Mouse (Mus musculus) liver, adult 2 months (tissue): ENCODE results near the gene Golt1a. TPM values are rescaled to one million over a fixed set of nuclear protein-coding genes. Genes with fewer than 3 reads are reported as not detected.

Experiments
- DNase-seq: peaks from one replicate; pipeline ENCODE4 v3.0.0-alpha.2; 2011; ENCODE audit warnings: low read depth, low spot score; ENCODE audit errors: extremely low read depth
- H3K27ac ChIP-seq: fragments of 200-500 bp; replicated peaks from 2 replicates; pipeline ENCODE4 v1.5.1; 2012; ENCODE audit warnings: low read depth, mild to moderate bottlenecking, control low read depth, inconsistent platforms, low read length; ENCODE audit not compliant: insufficient read depth
- H3K27me3 ChIP-seq: fragments of 200-500 bp; 2 replicates; pipeline ENCODE4 v1.6.1; 2012; ENCODE audit warnings: mild to moderate bottlenecking, moderate library complexity, low read length, inconsistent platforms; ENCODE audit not compliant: control insufficient read depth, insufficient read depth
- H3K36me3 ChIP-seq: fragments of 200-500 bp; 2 replicates; pipeline ENCODE4 v1.6.1; 2012; ENCODE audit warnings: low read length, inconsistent platforms; ENCODE audit not compliant: control insufficient read depth, insufficient read depth
- H3K4me1 ChIP-seq: fragments of 200-500 bp; 2 replicates; pipeline ENCODE4 v1.6.1; 2011; ENCODE audit warnings: low read length; ENCODE audit not compliant: control insufficient read depth, insufficient read depth
- H3K4me3 ChIP-seq: fragments of 200-500 bp; 2 replicates; pipeline ENCODE4 v1.5.1; 2011; ENCODE audit warnings: low read depth, mild to moderate bottlenecking, control low read depth, low read length, moderate library complexity; ENCODE audit not compliant: insufficient read depth
- H3K79me2 ChIP-seq: fragments of 200-500 bp; 2 replicates; pipeline ENCODE4 v1.6.1; 2012; ENCODE audit warnings: inconsistent platforms, mild to moderate bottlenecking, low read length, moderate library complexity; ENCODE audit not compliant: control insufficient read depth, insufficient read depth
- H3K9ac ChIP-seq: fragments of 200-500 bp; 2 replicates; pipeline ENCODE4 v1.6.1; 2012; ENCODE audit warnings: low read depth, mild to moderate bottlenecking, control low read depth, inconsistent platforms, low read length
- CTCF ChIP-seq: fragments of 200-500 bp; IDR thresholded peaks from 2 replicates; pipeline ENCODE4 v1.5.1; 2011; ENCODE audit warnings: low read depth, low read length, control low read depth
- POLR2A ChIP-seq: fragments of 200-500 bp; IDR thresholded peaks from 2 replicates; pipeline ENCODE4 v1.6.1; 2011; ENCODE audit warnings: low read length, control low read depth; ENCODE audit not compliant: insufficient read depth; ENCODE audit errors: extremely low read depth
- WGBS: fragments of 180-500 bp; shearing (Covaris S2); methylation state at CpG from one replicate; pipeline ENCODE4 v1.1.7; 2018; 5-methylcytosine and 5-hydroxymethylcytosine counted together
- polyA plus RNA-seq: library from polyadenylated mRNA; depleted of rRNA; stranded (reverse); fragments of >200 nt; gene quantifications from 2 replicates; pipeline ENCODE4 v1.2.3, GENCODE M21; 2012
- total RNA-seq: library from RNA; depleted of rRNA; stranded (reverse); fragments of >200 nt; gene quantifications from 2 replicates; pipeline ENCODE4 v1.2.3, GENCODE M21; 2014

Gene Golt1a
- total and polyA plus RNA-seq, 2 experiments, result 11.4 to 16.1 TPM

DNA sequence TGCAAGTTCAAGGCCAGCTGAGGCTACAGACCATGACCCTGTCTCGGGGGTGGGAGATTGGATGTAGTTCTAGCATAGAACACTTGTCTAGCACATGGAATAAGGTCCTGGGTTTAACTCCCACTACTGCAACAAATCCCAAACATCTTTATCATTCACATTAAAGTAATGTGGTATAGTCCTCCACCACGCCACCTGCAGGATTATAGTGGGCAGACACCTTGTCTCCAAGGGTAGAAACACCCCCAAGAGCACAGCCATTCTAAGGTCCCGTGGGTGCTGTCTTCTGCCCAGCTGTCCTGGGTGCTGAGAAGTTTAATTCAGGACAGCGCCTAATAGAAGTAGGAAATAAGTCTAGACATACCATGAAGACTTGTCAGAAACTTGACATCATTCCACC, 7.0 kb downstream of the Golt1a start:
- Histone ChIP-seq H3K27ac (no peak overlapping the region), H3K79me2 (no peaks in the 10 kb centered on the region), H3K27me3 (no peaks in the 10 kb centered on the region), H3K4me3 (no peak overlapping the region), H3K4me1 (no peaks in the 10 kb centered on the region), H3K36me3 (no peaks in the 10 kb centered on the region), H3K9ac (no peak overlapping the region)
- TF ChIP-seq CTCF (no peak), POLR2A (no peak)
- no peak for DNase-seq
- 83% methylated on average over 4 of the region's 4 CpGs for whole genome bisulfite sequencing

DNA sequence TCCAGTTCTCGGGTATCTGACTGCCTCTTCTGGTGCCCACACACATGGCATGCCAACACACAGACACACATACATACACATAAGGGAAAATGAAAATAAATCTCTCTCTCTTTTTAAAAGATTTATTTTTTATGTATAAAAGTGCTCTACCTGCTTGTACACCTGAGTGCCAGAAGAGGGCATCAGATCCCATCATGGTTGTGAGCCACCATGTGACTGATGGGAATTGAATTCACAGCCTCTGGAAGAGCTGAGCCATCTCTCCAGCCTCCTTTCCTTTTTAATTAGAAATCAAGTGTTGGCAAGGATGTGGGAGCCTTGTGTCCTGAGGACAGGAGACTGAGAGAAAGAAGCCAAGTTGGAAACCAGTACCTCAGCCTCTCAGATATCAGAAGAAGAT, 7.5 kb downstream of the Golt1a start:
- H3K79me2 ChIP-seq, result no peaks in the 10 kb centered on the region
- H3K27ac ChIP-seq, result no peak overlapping the region
- no peaks in the 10 kb centered on the region for H3K36me3 ChIP-seq
- DNase-seq, result peak; percentile 41
- WGBS, result 90% methylated on average over 1 of the region's 1 CpGs
- H3K9ac ChIP-seq, result no peak overlapping the region
- H3K4me1 ChIP-seq, result no peaks in the 10 kb centered on the region
- TF ChIP-seq CTCF (peak; percentile 34; the same call in 1 of the 2 replicates), POLR2A (no peak)
- no peaks in the 10 kb centered on the region for H3K27me3 ChIP-seq
- H3K4me3 ChIP-seq, result no peak overlapping the region

DNA sequence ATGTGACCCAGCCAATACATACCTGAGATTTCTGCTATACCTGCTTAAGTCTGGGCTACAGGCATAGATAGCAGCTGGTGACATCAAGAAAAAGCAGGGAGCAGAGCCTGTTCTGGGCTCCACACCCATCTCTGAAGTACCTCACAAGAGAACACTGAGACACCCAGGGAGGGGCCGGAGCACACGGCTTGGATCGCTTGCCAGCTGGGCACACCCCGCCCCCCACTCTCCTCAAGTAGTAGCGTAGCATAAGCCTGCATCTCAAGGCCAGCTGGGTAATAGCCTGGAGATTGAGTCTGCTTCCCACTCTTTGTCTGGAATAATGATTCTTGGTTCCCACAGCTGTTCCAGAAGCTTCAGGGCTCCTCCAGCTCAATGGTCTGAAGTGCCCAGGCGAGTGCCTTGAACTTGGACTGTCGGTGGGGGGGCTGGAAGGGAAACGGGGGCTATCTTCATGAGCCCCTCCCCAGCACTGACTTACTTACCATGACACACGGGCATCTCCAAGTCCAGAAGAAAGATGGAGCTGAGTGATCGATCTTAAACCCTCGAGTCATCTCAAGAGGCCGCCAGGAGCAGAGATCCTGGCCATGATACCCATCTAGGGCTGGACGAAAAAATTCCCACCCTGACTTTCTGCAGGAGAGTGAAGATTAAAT, 11.8 kb downstream of the Golt1a start, which contains the start of gene Kiss1:
Gene Kiss1, plus strand, starts transcription at position 609 of the 659 bp plus-strand sequence.
- no peaks in the 10 kb centered on the region for H3K79me2 ChIP-seq
- DNase-seq, result no peak
- H3K9ac ChIP-seq, result no peak within 1 kb of the TSS
- no peak within 1 kb of the TSS for H3K4me3 ChIP-seq
- no peak within 1 kb of the TSS for H3K27ac ChIP-seq
- 93% methylated on average over 13 of the region's 13 CpGs for WGBS
- TF ChIP-seq CTCF, result no peak
- no peaks in the 10 kb centered on the region for H3K27me3 ChIP-seq
- no peaks in the 10 kb centered on the region for H3K36me3 ChIP-seq
- no peaks in the 10 kb centered on the region for H3K4me1 ChIP-seq

DNA sequence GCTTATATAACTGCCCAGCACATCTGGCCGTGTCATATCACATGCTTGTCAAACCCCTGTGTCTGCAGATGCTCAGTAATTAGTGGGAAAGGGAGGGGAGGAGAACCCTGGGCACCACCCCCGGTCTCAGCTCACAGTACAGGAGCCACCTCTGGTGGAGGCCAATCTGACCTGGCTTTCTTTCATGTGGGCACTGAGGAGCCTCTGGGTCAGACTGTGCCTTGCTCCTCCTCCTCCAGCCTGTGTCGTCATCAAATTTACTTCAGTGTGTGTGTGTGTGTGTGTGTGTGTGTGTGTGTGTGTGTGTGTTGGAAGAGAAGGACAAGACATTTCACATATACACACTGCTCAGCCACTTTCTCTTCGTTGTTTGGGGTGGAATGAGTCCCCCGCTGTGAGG, 13.7 kb downstream of the Golt1a start:
- Histone ChIP-seq H3K4me1 (peaks cover 5% of the 10 kb centered on the region; the same call in 1 of the 2 replicates), H3K36me3 (no peaks in the 10 kb centered on the region), H3K27ac (no peak overlapping the region), H3K4me3 (no peak overlapping the region), H3K27me3 (no peaks in the 10 kb centered on the region), H3K79me2 (no peaks in the 10 kb centered on the region), H3K9ac (no peak overlapping the region)
- 50% methylated on average over 5 of the region's 5 CpGs for WGBS
- DNase-seq, result no peak
- TF ChIP-seq POLR2A (no peak), CTCF (no peak)

DNA sequence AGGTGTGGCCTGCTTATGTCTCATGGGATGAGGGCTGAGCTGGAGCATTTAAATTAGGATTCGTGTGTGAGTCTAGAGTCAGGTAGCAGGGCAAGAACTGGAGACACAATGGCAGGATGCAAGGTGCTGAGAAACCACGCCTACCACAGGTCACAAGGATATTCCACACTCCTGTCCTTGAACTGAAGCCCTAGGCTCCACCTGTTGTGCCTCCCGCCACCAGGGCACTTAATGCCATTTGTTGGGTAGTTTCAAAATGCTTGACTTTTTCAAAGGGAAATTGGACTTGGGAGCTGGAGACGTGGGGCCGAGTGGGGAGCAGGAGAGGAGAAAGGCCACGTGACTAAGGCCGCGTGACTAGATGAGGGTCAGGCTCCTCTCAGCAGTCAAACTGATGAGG, 16.4 kb downstream of the Golt1a start:
- H3K27ac ChIP-seq, result no peak overlapping the region
- no peaks in the 10 kb centered on the region for H3K36me3 ChIP-seq
- H3K79me2 ChIP-seq, result no peaks in the 10 kb centered on the region
- peaks cover 14% of the 10 kb centered on the region for H3K4me1 ChIP-seq
- no peak for DNase-seq
- H3K27me3 ChIP-seq, result no peaks in the 10 kb centered on the region
- no peak for TF ChIP-seq POLR2A
- no peak for TF ChIP-seq CTCF
- no peak overlapping the region for H3K9ac ChIP-seq
- whole genome bisulfite sequencing, result 87% methylated on average over 8 of the region's 8 CpGs
- H3K4me3 ChIP-seq, result no peak overlapping the region

DNA sequence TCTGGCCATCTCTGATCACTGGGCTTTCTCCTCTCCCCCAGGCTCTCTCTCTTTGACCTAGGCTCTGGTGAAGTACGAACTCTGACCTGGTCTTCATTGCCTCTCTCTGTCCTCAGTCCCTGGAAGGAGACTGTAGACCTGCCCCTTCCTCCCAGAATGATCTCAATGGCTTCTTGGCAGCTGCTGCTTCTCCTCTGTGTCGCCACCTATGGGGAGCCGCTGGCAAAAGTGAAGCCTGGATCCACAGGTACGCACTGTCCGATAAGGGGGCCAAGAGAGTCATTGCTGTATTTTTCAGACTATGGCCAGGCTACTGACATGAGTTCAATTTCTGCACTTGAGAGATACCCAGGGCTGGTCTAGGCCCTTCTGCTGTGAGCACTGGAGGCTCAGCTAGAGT, 17.5 kb downstream of the Golt1a start:
- H3K4me1 ChIP-seq, result peaks cover 14% of the 10 kb centered on the region
- 73% methylated on average over 5 of the region's 5 CpGs for WGBS
- TF ChIP-seq POLR2A (no peak), CTCF (0 out of 2 replicates have a peak, but pooled peaks have one; percentile 7)
- no peak for DNase-seq
- H3K27me3 ChIP-seq, result no peaks in the 10 kb centered on the region
- no peak overlapping the region for H3K27ac ChIP-seq
- no peak overlapping the region for H3K9ac ChIP-seq
- no peak overlapping the region for H3K4me3 ChIP-seq
- H3K36me3 ChIP-seq, result no peaks in the 10 kb centered on the region
- H3K79me2 ChIP-seq, result no peaks in the 10 kb centered on the region
